Mouse (Mus musculus): ENCODE data around the gene Crxos.

The Crxos gene

DNA sequence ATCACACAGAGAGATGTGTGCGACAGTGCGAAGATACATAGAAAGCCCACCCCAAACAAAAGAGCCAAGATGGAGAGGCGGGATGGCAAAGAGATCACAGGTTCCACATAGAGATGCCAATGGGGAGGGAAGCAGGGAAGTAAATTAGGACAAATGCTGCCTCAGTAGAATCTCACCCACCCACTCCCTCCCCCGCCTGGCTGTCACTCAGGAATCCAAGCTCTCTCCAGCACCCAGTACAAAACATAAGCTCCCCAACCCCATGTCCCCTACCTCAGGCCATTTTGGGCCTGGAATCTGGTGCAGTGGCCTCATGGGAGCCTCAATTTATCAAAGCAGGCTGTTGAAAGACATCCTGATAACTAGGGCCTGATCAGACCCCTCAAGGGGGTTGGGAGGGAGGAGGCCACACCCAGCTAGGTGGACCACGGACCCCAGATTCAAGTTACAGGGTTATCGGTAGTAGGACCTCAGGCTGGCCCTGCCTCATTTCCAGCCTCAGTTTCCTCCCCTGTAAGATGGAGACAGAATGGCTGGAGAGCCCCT is 38.3 kb downstream of the Crxos start:
- no peak for DNase-seq (ENCODE audit: low read depth, low spot score)

GRCm38 (mm10) chr7:15921796-15922195 is 39.4 kb downstream of the Crxos start:
- DNase-seq (ENCODE audit: low read depth, low spot score), result no peak

DNA sequence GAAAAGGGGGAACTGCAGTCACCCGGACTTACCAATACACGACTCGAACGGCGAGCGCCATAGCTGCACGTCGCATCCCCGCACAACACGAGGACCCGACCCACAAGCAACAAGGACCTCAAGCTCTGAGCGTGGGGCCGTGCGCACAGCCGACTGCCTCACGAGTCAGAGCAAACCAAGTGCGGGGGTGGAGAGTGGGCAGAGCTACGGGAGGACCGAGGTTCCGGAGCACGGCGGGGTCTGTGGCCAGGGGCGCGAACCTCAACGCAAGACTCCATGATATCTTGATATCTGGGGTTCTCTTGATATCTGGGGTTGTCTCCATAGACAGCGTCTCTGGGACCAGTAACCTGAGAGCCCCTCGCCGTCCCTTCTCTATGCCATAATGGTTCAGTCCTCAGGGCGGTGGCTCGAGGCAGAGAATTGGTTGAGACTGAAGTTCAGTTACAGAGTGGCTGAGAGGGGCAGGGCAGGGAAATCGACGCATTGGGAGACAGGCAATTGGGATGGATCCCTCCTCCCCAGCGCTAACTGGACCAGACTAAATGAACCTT is 39.9 kb downstream of the Crxos start, which contains the start of gene Selenow:
Gene Selenow (minus strand): TSS at position 183 of the 554 bp plus-strand sequence.
- DNase-seq (ENCODE audit: low read depth, low spot score), result peak; percentile 87

GRCm38 (mm10) chr7:15929910-15930309 is 47.5 kb downstream of the Crxos start:
- no peak for DNase-seq (ENCODE audit: low read depth, low spot score)

DNA sequence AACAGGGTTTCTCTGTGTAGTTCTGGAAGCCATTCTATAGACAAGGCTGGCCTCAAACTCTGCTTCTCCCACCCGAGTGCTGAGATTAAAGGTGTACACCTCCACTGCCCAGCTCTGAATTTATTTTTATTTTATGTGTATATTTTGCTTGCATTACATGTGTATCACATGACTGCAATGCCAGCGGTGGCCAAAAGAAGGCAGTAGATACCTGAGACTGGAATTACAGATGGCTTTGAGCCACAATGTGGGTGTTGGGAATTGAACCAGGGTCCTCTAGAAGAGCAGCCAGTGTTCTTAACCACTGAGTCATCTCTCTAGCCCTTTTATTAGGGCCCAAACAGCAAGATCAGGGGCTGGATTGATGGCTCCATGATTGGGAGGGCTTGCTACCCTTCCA is 48.1 kb downstream of the Crxos start:
- no peak for DNase-seq (ENCODE audit: low read depth, low spot score)

DNA sequence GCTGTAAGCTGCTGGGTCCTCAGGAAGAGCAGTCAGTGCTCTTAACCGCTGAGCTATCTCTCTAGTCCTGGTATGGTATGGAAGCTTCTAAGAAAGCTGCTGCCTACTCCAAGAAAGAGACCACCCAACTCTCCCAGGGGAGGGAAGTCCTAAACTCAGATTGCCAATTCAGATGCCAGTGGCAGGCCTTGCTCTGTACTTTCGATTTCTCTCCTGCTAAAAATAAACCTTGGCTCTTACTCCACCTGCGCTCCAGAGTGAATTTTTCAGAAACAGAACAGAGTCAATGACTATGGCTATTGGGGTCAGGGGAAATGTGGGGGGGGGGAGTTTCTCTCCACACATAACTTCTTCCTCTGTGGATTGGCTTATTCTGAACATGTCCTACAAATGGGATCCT is 49.2 kb downstream of the Crxos start:
- no peak for DNase-seq (ENCODE audit: low read depth, low spot score)

GRCm38 (mm10) chr7:15933437-15934359 is 51.3 kb downstream of the Crxos start:
- DNase-seq (ENCODE audit: low read depth, low spot score), result no peak

GRCm38 (mm10) chr7:15937491-15937890 is 55.1 kb downstream of the Crxos start:
- DNase-seq (ENCODE audit: low read depth, low spot score), result no peak

DNA sequence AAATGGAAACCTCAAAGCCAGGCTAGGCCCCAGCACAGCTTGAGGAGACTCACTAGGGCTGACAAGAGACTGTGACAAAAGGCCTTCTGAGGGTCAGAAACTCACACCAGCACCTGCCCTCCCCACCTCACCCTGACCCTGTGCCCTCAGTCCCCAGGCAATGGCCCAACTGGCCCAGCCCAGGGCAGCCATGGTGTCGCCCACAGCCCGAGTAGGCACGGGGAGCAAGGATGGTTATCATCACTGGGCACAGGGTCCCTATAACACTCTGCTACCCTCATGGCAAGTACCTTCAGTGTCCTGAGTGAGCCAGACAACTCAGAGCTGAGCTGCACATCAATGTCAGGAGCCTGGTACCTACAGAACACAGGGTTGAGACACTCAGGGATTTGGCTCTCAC is 56.2 kb downstream of the Crxos start:
- DNase-seq (ENCODE audit: low read depth, low spot score), result no peak

DNA sequence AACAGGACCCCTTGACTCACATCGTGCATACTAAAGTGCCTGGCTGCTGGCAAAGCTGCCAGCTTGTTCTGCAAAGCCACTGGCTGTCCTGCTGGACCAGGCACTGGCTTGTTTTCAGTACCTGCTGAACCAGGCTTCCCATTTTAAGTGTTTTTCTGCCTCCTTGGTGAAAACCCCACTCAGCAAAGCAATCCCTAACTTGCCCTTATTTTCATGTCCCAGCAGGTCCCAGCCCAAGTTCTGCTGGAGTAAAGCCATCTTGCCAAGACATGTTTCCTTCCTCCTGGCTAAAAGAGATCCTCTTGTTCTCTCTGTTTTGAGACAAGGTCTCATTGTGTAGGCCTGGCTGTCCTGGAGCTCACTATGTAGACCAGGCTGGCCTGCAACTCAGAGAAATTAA is 61.9 kb downstream of the Crxos start:
- DNase-seq (ENCODE audit: low read depth, low spot score), result no peak

DNA sequence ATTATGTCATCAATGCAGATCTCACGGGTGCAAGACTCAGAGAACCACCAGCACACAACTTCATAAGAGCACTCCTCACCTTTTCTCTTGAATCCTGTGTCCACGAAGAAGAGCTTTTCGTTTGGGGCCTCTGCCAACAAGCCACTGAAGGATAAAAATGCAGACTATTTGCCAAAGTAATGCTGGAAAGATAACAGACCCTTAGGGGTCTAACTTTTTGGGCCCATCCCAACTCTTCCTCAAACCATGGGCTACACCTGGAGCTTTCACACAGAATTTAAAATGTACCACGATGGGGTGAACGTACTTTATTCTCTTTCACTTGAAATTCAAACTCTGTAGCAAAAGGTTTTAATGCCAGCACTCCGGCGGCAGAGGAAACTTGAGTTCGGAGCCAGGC is 62.8 kb downstream of the Crxos start:
- DNase-seq (ENCODE audit: low read depth, low spot score), result no peak

DNA sequence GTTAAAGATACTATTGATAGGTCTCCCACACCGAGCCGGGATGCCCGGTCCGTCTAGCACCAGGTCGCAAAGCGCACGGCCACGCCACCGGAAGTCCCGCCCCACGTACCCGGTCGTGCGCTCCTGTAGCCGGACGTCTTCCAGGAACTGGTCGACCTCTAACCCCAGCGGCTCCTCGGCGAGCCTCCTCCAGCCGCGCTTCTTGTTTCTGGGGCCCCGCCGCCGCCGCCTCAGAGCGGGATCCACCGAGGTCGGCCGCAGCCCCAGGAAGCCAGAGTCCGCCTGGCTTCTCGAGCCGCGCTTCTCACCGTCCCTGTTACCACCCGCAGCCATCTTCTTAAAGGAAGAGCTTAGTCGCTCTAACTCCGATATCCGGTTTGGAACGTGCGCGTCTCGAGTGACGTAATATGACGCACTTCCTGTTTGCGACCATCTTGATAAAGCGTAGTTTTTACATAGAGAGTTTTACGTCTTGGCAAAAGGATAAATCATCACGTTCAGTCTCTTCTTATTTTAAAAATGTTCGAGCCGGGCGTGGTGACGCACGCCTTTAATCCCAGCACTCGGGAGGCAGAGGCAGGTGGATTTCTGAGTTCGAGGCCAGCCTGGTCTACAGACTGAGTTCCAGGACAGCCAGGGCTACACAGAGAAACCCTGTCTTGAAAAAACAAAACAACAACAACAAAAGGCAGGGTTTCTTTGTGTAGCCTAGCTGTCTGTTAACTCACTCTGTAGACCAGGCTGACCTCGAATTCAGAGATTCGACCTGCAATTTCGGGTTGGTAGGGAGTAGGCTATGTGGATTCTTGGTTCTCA is 63.5 kb downstream of the Crxos start, which contains the start of gene Nop53:
Gene Nop53 (minus strand): TSS at position 354 of the 816 bp plus-strand sequence.
- peak; percentile 96 for DNase-seq (ENCODE audit: low read depth, low spot score)

DNA sequence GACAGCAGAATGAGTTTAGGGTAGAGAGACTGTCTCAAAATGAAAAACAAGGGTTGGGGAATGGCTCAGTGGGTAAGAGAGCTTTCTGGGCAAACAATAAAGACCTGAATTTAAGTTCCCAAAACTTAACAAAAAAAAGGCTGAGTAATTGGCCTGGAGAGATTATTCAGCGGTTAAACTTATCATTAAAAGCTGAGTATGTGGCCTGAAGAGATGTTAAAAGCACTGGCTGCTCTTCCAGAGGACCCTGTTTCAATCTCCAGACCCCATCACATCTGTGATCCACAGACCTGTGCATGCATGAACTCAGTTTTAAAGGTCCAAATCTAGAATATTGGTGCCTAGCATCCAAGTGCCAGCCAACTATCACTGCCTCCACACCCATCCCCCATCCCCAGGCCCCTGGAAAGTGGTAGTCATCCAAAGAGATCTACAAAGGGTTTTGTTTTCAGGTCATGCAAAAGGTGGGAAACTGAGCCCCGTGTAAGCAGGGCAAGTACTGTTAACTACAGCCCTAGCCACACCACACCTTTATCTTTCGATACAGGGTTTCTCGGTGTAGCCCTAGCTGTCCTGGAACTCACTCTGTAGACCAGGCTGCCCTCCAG is 65.3 kb downstream of the Crxos start:
- DNase-seq (ENCODE audit: low read depth, low spot score), result no peak

GRCm38 (mm10) chr7:15948381-15948941 is 66.0 kb downstream of the Crxos start:
- DNase-seq (ENCODE audit: low read depth, low spot score), result peak; percentile 70

DNA sequence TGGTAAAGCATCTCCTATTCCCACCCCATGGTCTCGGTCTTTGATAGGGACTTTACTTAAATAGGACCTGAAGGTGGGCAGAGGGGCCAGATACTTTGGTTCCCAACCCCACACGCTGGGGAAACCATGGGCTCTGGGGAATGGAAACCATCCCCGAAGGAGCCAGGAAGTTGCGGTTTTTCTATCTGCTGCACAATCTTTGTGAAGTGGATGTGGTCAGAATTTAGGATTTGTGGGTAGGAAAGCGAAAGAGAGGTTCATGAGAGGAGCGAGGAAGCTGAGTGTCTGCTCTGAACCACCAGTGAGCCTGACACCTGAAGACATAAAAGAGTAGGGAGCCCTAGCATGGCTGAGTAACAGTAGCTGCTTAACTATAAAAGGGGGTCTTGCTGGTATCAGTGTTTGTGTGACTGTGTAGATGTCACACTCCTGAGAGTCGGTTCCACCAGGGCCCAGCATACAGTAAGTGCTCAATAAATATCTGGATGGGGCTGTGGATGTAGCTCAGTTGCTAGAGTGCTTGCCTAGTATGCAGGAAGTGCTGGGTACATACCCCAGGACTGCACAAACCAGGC is 66.9 kb downstream of the Crxos start:
- DNase-seq (ENCODE audit: low read depth, low spot score), result no peak

GRCm38 (mm10) chr7:15950008-15950407 is 67.6 kb downstream of the Crxos start:
- no peak for DNase-seq (ENCODE audit: low read depth, low spot score)

GRCm38 (mm10) chr7:15952416-15952815 is 70.0 kb downstream of the Crxos start:
- DNase-seq (ENCODE audit: low read depth, low spot score), result no peak
